6 mouse cellular contexts compared by ENCODE assay signal in genomic region chr4:147231787-147232186, GRCm38 (mm10).
DNase-seq lines count a peak whose midpoint lies in the region; ATAC-seq and TF ChIP-seq lines count a peak whose summit lies in the region.
"Not testable (repeated sequence)": the region's sequence is repeated elsewhere in the genome, so short reads cannot be mapped to it uniquely, and the experiment has no call there.

No protein-coding gene starts in this region.

- not testable (repeated sequence) for H3K9me3 ChIP-seq in E14TG2a.4 (ENCODE audit: low read length); ES-E14 (ENCODE audit: control insufficient read depth, insufficient read depth, low read depth, low read length)
- peaks cover 28% of the 10 kb centered on the region for H3K9me3 ChIP-seq in forebrain, embryonic 11.5 days (ENCODE audit: control insufficient read depth, low read length)
- peaks cover 43% of the 10 kb centered on the region for H3K9me3 ChIP-seq in midbrain, embryonic 12.5 days

- ATAC-seq in forebrain, embryonic 11.5 days (replicated peaks; ENCODE audit: low FRiP score) = peak; percentile 46; the same call in 1 of the 2 replicates
- ATAC-seq in inflammation-experienced regulatory T-cells, adult 6 months = peak; percentile 10
- 0 out of 2 replicates have a peak, but pooled peaks have one; percentile 23 for ATAC-seq in midbrain, embryonic 12.5 days (ENCODE audit: low FRiP score, low read depth)

- not testable (repeated sequence) for H3K27me3 ChIP-seq in E14TG2a.4 (ENCODE audit: insufficient read depth, low read length); forebrain, embryonic 11.5 days (ENCODE audit: control insufficient read depth, insufficient read depth, low read length); midbrain, embryonic 12.5 days

- WGBS in forebrain, embryonic 11.5 days = 85% methylated on average over 3 of the region's 3 CpGs
- WGBS in midbrain, embryonic 12.5 days = 91% methylated on average over 3 of the region's 3 CpGs

- not testable (repeated sequence) for TF ChIP-seq CTCF in E14TG2a.4 (conservative IDR thresholded peaks at IDR 0.05; ENCODE audit: low read length)

- H3K4me3 ChIP-seq in E14TG2a.4 (replicated peaks; ENCODE audit: low read length) = peak overlapping the region; percentile 49
- peak overlapping the region; percentile 10 to 23; a peak in 1 of 4 replicates for H3K4me3 ChIP-seq in ES-E14 (ENCODE audit: insufficient read depth in 1 of 2, low read depth in 1 of 2, low read length in 2 of 2, poor library complexity in 1 of 2, severe bottlenecking in 1 of 2)
- not testable (repeated sequence) for H3K4me3 ChIP-seq in forebrain, embryonic 11.5 days (ENCODE audit: low read depth, low read length); midbrain, embryonic 12.5 days

- H3K9ac ChIP-seq in ES-E14 (ENCODE audit: insufficient read depth, low read depth, low read length, poor library complexity, severe bottlenecking); forebrain, embryonic 11.5 days (ENCODE audit: low read length); midbrain, embryonic 12.5 days (replicated peaks): not testable (repeated sequence)

- not testable (repeated sequence) for H3K27ac ChIP-seq in ES-E14 (ENCODE audit: insufficient read depth, low read depth, low read length, poor library complexity, severe bottlenecking); forebrain, embryonic 11.5 days (ENCODE audit: low read depth, low read length); midbrain, embryonic 12.5 days (replicated peaks)

- not testable (repeated sequence) for DNase-seq in ES-E14 (ENCODE audit: low read depth, low spot score); forebrain, embryonic 11.5 days (ENCODE audit: low spot score)
- peak; percentile 5 for DNase-seq in ZHBTc4 (ENCODE audit: low read depth, low spot score)

- H3K4me1 ChIP-seq in E14TG2a.4 (replicated peaks; ENCODE audit: low read depth, low read length) = peaks cover 25% of the 10 kb centered on the region
- H3K4me1 ChIP-seq in ES-E14 (ENCODE audit: control insufficient read depth in 2 of 2, insufficient read depth in 2 of 2, low read length in 2 of 2, poor library complexity in 1 of 2); forebrain, embryonic 11.5 days (replicated peaks; ENCODE audit: control insufficient read depth, insufficient read depth, low read length); midbrain, embryonic 12.5 days: not testable (repeated sequence)

- in situ Hi-C loops in ES-E14 (cut with MboI; ENCODE audit: low sequenced_read_pairs in 2 of 2, unreplicated experiment in 2 of 2) = not testable (repeated sequence)

- H3K4me2 ChIP-seq in forebrain, embryonic 11.5 days (ENCODE audit: low read depth, low read length, severe bottlenecking); midbrain, embryonic 12.5 days (replicated peaks): not testable (repeated sequence)

- H3K36me3 ChIP-seq in E14TG2a.4 (ENCODE audit: insufficient read depth, low read length) = peaks cover 45% of the 10 kb centered on the region
- H3K36me3 ChIP-seq in ES-E14 (ENCODE audit: control insufficient read depth, insufficient read depth, low read length, poor library complexity, severe bottlenecking); forebrain, embryonic 11.5 days (ENCODE audit: control insufficient read depth, insufficient read depth, low read length); midbrain, embryonic 12.5 days: not testable (repeated sequence)
